Mouse (Mus musculus) embryonic facial prominence, embryonic 13.5 days (tissue): Measurements from ENCODE around the gene Nceh1. TPM values are rescaled to one million over a fixed set of nuclear protein-coding genes. Genes with fewer than 3 reads are reported as not detected.
A peak's percentile ranks its signal among the peaks of the same experiment; 100 is the strongest.

Experiments used
- ATAC-seq: fragments of 200-750 bp; cut with Nextera tagmentation; 2 replicates; pipeline ENCODE4 v1.8.0; 2017; ENCODE audit warnings: low read depth; ENCODE audit not compliant: insufficient number of reproducible peaks, insufficient read depth, low FRiP score, low TSS enrichment
- H3K27ac ChIP-seq: fragments of 300-500 bp; sonication (generic); 2 replicates; pipeline ENCODE4 v1.5.1; 2015; ENCODE audit warnings: moderate library complexity, mild to moderate bottlenecking, inconsistent platforms
- H3K27me3 ChIP-seq: fragments of 300-500 bp; sonication (generic); 2 replicates; pipeline ENCODE4 v1.6.1; 2015; ENCODE audit warnings: mild to moderate bottlenecking, inconsistent platforms
- H3K36me3 ChIP-seq: fragments of 300-500 bp; sonication (generic); 2 replicates; pipeline ENCODE4 v1.6.1; 2015; ENCODE audit warnings: mild to moderate bottlenecking, inconsistent platforms
- H3K4me1 ChIP-seq: fragments of 300-500 bp; sonication (generic); 2 replicates; pipeline ENCODE4 v1.6.1; 2015; ENCODE audit warnings: inconsistent platforms
- H3K4me2 ChIP-seq: fragments of 300-500 bp; sonication (generic); 2 replicates; pipeline ENCODE4 v1.6.1; 2015; ENCODE audit warnings: moderate library complexity, mild to moderate bottlenecking, inconsistent platforms
- H3K4me3 ChIP-seq: fragments of 300-500 bp; sonication (generic); 2 replicates; pipeline ENCODE4 v1.5.1; 2015; ENCODE audit warnings: mild to moderate bottlenecking, inconsistent platforms
- H3K9ac ChIP-seq: fragments of 300-500 bp; sonication (generic); 2 replicates; pipeline ENCODE4 v1.6.1; 2015; ENCODE audit warnings: mild to moderate bottlenecking, inconsistent platforms
- H3K9me3 ChIP-seq: fragments of 300-500 bp; sonication (generic); 2 replicates; pipeline ENCODE4 v1.6.1; 2016; ENCODE audit warnings: inconsistent platforms
- WGBS: fragments of 180-500 bp; shearing (Covaris S2); methylation state at CpG from one replicate; pipeline ENCODE4 v1.1.7; 2015; ENCODE audit warnings: mixed read lengths; 5-methylcytosine and 5-hydroxymethylcytosine counted together
- polyA plus RNA-seq: library from polyadenylated mRNA; unstranded; fragments of >200 nt; fragmentation: Nextera tagmentation; extraction: Ambion mirVana; gene quantifications from 2 replicates; pipeline ENCODE4 v1.2.1, GENCODE M21; 2015

Gene Nceh1
- polyA plus RNA-seq, 1 experiment from 2014 or later: 3.9 TPM

GRCm38 (mm10) chr3:27195153-27195552 is 12.4 kb downstream of the Nceh1 start:
- H3K27ac ChIP-seq: no peak overlapping the region
- H3K4me1 ChIP-seq: peaks cover 3% of the 10 kb centered on the region
- ATAC-seq: no peak
- 68% methylated on average over 4 of the region's 4 CpGs for whole genome bisulfite sequencing
- H3K4me2 ChIP-seq: no peak overlapping the region
- H3K36me3 ChIP-seq: no peaks in the 10 kb centered on the region
- H3K9me3 ChIP-seq: no peaks in the 10 kb centered on the region
- H3K9ac ChIP-seq: no peak overlapping the region
- no peak overlapping the region for H3K4me3 ChIP-seq
- no peaks in the 10 kb centered on the region for H3K27me3 ChIP-seq

DNA sequence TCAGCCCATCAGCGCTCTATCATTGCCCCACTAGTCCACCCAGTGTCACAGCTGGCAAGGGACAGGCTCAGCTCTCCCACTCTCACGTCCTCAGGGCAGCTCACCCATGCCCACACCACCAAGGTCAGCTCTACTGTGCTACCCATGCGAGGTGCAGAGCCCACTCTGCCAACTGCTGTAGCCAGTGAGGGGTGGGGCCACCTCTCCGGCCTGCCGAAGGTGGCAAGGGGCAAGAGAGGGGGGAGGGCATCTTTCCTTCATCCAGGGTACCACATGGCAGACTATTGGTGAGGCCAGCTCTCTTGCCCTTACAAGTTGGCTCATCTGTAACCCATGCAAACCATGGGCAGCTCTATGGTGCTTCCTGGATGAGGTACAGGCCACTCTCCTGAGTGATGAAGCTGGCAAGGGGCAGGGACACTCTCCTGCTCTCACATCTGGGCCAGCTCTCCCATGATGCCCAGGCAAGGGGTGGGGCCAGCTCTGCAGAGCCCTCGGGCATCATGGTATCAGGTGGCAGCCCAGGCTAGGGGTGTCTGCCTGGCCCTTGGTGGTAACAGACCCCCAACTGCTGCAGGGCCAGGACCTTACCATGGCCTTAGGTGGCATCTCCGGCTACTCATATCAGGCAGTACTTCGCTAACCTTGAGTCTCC is 12.9 kb downstream of the Nceh1 start:
- peak; percentile 28; the same call in 1 of the 2 replicates for ATAC-seq
- no peaks in the 10 kb centered on the region for H3K36me3 ChIP-seq
- H3K9me3 ChIP-seq: no peaks in the 10 kb centered on the region
- no peak overlapping the region for H3K9ac ChIP-seq
- H3K4me2 ChIP-seq: no peak overlapping the region
- H3K27me3 ChIP-seq: no peaks in the 10 kb centered on the region
- H3K27ac ChIP-seq: no peak overlapping the region
- peaks cover 3% of the 10 kb centered on the region for H3K4me1 ChIP-seq
- 86% methylated on average over 8 of the region's 8 CpGs for WGBS
- no peak overlapping the region for H3K4me3 ChIP-seq

- no peak overlapping the region for H3K27ac ChIP-seq
- H3K9ac ChIP-seq: no peak overlapping the region
- no peak overlapping the region for H3K4me2 ChIP-seq
- WGBS: 92% methylated on average over 1 of the region's 1 CpGs
- no peak for ATAC-seq
- H3K4me3 ChIP-seq: no peak overlapping the region
- peaks cover 3% of the 10 kb centered on the region for H3K4me1 ChIP-seq
- no peaks in the 10 kb centered on the region for H3K27me3 ChIP-seq
- no peaks in the 10 kb centered on the region for H3K9me3 ChIP-seq
- H3K36me3 ChIP-seq: no peaks in the 10 kb centered on the region
Observed at GRCm38 (mm10) chr3:27196529-27196928, 13.8 kb downstream of the Nceh1 start.

DNA sequence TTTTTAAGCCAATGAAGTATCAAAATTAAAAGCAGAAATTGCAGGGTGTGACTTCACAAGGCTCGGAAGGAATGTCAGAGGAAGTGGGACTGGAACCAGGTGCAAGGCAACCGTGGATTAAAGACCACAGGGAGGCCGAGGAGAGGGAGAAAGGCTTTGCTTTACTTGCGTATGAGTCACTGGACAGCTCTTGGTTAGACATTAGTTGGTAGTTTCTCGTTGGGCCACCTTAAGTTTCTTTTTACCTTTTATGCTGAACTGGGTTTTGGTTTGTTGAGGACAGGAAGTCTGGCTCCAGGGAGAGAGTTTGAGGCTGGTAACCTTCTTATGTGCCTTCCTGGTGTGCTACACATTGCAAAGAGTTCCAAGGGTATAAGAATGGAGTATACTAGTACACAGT is 15.1 kb downstream of the Nceh1 start:
- no peaks in the 10 kb centered on the region for H3K27me3 ChIP-seq
- H3K36me3 ChIP-seq: no peaks in the 10 kb centered on the region
- H3K4me2 ChIP-seq: no peak overlapping the region
- WGBS: 65% methylated on average over 5 of the region's 5 CpGs
- H3K27ac ChIP-seq: no peak overlapping the region
- H3K9me3 ChIP-seq: no peaks in the 10 kb centered on the region
- ATAC-seq: no peak
- no peak overlapping the region for H3K4me3 ChIP-seq
- peaks cover 3% of the 10 kb centered on the region for H3K4me1 ChIP-seq
- H3K9ac ChIP-seq: no peak overlapping the region

DNA sequence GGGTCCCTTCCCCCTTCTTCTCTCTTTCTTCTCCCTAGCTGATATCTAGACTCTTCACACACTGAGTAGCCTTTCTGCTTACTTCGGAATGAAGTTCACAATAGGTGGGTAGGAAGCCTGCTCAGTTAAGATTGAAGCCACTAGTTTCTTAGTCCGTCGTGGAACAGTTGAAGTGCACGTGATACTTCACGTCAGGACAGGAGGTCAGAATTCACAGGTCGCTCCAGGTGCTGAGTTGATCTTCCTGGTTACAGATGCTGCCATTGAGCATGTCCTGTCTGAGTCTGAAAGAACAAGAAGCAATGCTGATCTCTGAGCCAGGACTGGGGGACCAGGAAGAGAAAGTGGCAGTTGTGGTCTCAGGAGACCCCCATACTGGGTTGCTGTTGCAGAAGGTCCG is 16.4 kb downstream of the Nceh1 start:
- Histone ChIP-seq H3K27ac (no peak overlapping the region), H3K9ac (no peak overlapping the region), H3K4me2 (no peak overlapping the region), H3K4me1 (no peaks in the 10 kb centered on the region), H3K9me3 (no peaks in the 10 kb centered on the region), H3K36me3 (no peaks in the 10 kb centered on the region), H3K4me3 (no peak overlapping the region), H3K27me3 (no peaks in the 10 kb centered on the region)
- 91% methylated on average over 7 of the region's 7 CpGs for WGBS
- no peak for ATAC-seq

DNA sequence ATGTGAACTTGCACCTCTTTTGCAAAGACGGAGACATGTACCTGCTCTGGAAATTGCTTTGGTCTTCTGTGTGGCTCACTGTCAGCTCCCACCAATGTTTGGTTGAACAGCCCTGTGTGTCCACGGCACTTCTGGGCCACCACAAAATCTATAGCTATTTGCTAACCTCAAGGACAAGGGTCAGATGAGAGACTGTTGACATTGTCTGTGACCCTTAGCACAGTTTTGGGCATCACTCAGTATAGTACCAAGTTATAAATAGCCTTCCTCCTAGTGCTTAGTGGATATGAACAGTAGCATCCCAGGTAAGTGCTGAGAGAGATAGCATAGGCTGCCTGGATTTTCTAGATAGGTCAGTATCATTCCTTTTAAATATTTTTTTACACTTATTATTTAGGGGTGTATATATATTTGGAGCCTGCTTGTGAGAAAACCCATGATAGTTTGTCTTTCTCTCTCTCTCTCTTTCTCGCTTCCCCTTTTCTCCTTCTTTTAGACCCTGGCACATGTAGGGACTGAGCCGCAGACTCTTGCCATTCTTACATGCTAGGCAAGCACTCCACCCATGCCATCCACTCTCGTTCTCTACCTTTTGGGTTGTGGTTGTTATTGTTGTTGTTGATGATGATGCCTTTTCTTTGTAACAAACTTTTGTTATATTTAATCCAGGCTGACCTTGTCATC is 19.1 kb downstream of the Nceh1 start:
- no peak overlapping the region for H3K4me2 ChIP-seq
- no peaks in the 10 kb centered on the region for H3K27me3 ChIP-seq
- H3K36me3 ChIP-seq: no peaks in the 10 kb centered on the region
- H3K27ac ChIP-seq: no peak overlapping the region
- no peaks in the 10 kb centered on the region for H3K9me3 ChIP-seq
- peaks cover 17% of the 10 kb centered on the region for H3K4me1 ChIP-seq
- 82% methylated on average over 5 of the region's 5 CpGs for WGBS
- no peak for ATAC-seq
- no peak overlapping the region for H3K9ac ChIP-seq
- H3K4me3 ChIP-seq: no peak overlapping the region

- Histone ChIP-seq H3K4me1 (peaks cover 18% of the 10 kb centered on the region), H3K27ac (peak overlapping the region; percentile 40; the same call in 1 of the 2 replicates), H3K4me3 (no peak overlapping the region), H3K9me3 (0 out of 2 replicates have a peak, but pooled peaks cover 3% of the 10 kb centered on the region), H3K36me3 (no peaks in the 10 kb centered on the region), H3K27me3 (no peaks in the 10 kb centered on the region), H3K4me2 (no peak overlapping the region), H3K9ac (no peak overlapping the region)
- no peak for ATAC-seq
- WGBS: 39% methylated on average over 5 of the region's 5 CpGs
Observed at GRCm38 (mm10) chr3:27205068-27205467, 22.3 kb downstream of the Nceh1 start.

DNA sequence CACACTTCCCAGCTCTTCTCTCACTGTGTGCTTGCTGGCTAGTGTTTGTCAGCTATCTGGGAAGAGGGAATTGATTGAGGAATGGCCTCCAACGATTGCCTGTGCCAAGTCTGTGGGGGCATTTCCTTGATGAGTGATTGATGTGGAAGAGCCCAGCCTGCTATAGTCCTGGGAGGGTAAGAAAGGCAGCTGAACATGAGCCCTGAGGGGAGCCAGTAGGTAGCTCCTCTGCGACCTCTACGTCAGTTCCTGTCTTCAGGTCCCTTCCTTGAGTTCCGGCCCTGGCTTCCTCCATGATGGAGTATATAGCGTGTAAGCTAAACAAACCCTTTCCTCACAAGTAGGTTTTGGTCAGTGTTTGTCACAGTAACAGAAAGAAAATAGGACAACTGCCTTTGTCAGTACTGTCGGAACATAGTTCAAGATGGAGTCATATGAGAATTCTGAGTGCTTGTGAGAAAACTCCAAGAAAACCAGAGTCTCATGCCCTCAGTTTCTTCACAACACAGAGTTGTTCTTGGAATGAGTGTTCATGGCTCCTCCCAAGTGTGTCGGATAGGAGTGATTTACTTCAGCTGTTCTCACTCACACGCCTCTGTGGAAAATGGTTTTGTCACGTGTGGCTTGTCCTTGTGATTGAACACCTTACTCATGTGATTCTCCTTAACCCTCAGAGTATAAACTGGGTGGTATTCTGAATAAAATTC is 22.9 kb downstream of the Nceh1 start:
- no peaks in the 10 kb centered on the region for H3K27me3 ChIP-seq
- H3K4me3 ChIP-seq: no peak overlapping the region
- H3K4me1 ChIP-seq: peaks cover 18% of the 10 kb centered on the region
- H3K9me3 ChIP-seq: 0 out of 2 replicates have a peak, but pooled peaks cover 3% of the 10 kb centered on the region
- 66% methylated on average over 9 of the region's 9 CpGs for WGBS
- ATAC-seq: no peak
- no peak overlapping the region for H3K4me2 ChIP-seq
- no peak overlapping the region for H3K9ac ChIP-seq
- H3K27ac ChIP-seq: peak overlapping the region; percentile 40; the same call in 1 of the 2 replicates
- H3K36me3 ChIP-seq: no peaks in the 10 kb centered on the region

DNA sequence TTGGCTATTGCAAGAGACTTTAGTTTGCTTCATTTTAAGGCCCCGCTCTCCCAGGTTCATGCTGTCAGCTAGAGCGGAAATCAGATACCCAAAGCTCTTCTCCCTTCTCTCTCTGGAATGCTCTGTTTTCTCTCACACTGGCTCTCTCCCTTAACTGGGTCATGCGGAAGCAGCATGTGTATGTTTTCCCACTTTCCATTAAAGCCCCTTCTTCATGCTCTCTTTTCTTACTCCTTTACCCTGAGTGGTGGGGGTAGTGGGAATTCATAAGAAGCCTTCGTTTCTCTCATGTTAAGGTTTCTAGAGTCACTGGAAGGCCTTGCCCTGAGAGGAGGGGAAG is 23.4 kb downstream of the Nceh1 start:
- H3K9me3 ChIP-seq: 0 out of 2 replicates have a peak, but pooled peaks cover 3% of the 10 kb centered on the region
- H3K4me1 ChIP-seq: peaks cover 18% of the 10 kb centered on the region
- ATAC-seq: no peak
- no peak overlapping the region for H3K4me2 ChIP-seq
- 47% methylated on average over 4 of the region's 4 CpGs for WGBS
- H3K27ac ChIP-seq: peak overlapping the region; percentile 30; the same call in 1 of the 2 replicates
- no peak overlapping the region for H3K4me3 ChIP-seq
- no peak overlapping the region for H3K9ac ChIP-seq
- no peaks in the 10 kb centered on the region for H3K36me3 ChIP-seq
- no peaks in the 10 kb centered on the region for H3K27me3 ChIP-seq

- H3K9ac ChIP-seq: no peak overlapping the region
- no peaks in the 10 kb centered on the region for H3K27me3 ChIP-seq
- peaks cover 18% of the 10 kb centered on the region for H3K4me1 ChIP-seq
- H3K4me3 ChIP-seq: no peak overlapping the region
- H3K36me3 ChIP-seq: no peaks in the 10 kb centered on the region
- H3K27ac ChIP-seq: 0 out of 2 replicates have a peak overlapping the region, but pooled peaks have one; percentile 30
- 82% methylated on average over 8 of the region's 8 CpGs for WGBS
- no peak for ATAC-seq
- H3K9me3 ChIP-seq: 0 out of 2 replicates have a peak, but pooled peaks cover 3% of the 10 kb centered on the region
- H3K4me2 ChIP-seq: no peak overlapping the region
Observed at GRCm38 (mm10) chr3:27206577-27206976, 23.8 kb downstream of the Nceh1 start.

DNA sequence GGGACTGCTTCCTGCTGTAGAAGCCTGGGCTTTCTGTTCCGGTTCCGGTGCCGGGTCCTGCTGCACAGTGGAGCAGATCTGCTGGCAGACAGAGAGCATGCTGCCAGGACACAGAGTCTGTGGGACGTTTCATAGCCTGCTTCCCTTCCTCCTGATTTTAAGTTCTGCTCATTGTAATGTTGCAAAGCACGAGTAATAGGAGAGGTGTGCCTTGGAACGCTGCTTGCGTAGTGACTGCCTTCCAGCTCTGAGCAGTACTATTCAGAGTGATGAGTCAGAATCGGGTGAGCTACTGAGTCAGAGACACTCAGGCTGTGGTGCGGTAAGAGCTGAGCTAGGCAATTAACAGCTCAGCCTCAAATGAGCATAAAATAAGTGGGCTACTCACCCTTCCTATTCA is 26.9 kb downstream of the Nceh1 start:
- no peak for ATAC-seq
- H3K4me3 ChIP-seq: no peak overlapping the region
- no peak overlapping the region for H3K9ac ChIP-seq
- no peak overlapping the region for H3K27ac ChIP-seq
- WGBS: 87% methylated on average over 9 of the region's 9 CpGs
- H3K4me2 ChIP-seq: no peak overlapping the region
- H3K9me3 ChIP-seq: 0 out of 2 replicates have a peak, but pooled peaks cover 3% of the 10 kb centered on the region
- H3K4me1 ChIP-seq: peaks cover 18% of the 10 kb centered on the region
- H3K27me3 ChIP-seq: no peaks in the 10 kb centered on the region
- no peaks in the 10 kb centered on the region for H3K36me3 ChIP-seq
